Mouse (Mus musculus): Measurements from ENCODE around the gene Nfib. TPM values are rescaled to one million over a fixed set of nuclear protein-coding genes. Genes with fewer than 3 reads are reported as not detected.
A peak's percentile ranks its signal among the peaks of the same experiment; 100 is the strongest.

The Nfib gene
- polyA plus RNA-seq, 1 experiment from 2014 or later: 52.1 TPM

DNA sequence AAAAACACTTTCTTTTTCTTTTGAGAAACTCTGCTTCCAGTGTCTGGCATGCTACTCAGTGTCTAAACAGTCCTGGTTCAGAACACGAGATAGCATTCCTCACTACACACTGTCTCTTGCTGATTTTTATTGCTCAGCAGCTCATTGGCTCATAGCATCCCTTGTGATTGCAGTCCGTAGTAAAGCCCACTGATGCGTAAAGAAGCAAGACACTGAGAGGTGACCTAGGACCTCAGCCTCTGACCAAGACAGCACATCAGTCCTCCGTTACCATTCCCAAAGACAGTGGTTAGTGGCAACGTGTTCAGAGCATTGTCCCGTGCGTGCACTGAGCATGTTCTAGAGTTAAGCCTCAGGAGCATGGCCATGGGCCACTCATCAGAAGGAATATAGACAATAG is 44.3 kb downstream of the Nfib start:
- TF ChIP-seq CTCF (IDR thresholded peaks at IDR 0.05): no peak
- TF ChIP-seq EP300 (IDR thresholded peaks at IDR 0.05): no peak
- ATAC-seq (no peak), DNase-seq (ENCODE audit: low spot score) (no peak)
- WGBS: 92% methylated on average over 7 of the region's 7 CpGs
- no peak overlapping the region for H3K27ac ChIP-seq (ENCODE audit: low read length)
- H3K9ac ChIP-seq (replicated peaks; ENCODE audit: low read depth): no peak overlapping the region
- no peak overlapping the region for H3K4me2 ChIP-seq (replicated peaks; ENCODE audit: low read depth, low read length)
- H3K27me3 ChIP-seq (replicated peaks; ENCODE audit: insufficient read depth, low read length): no peaks in the 10 kb centered on the region
- H3K36me3 ChIP-seq (ENCODE audit: insufficient read depth, low read length): no peaks in the 10 kb centered on the region
- no peak overlapping the region for H3K4me3 ChIP-seq (ENCODE audit: low read depth, low read length)
- no peaks in the 10 kb centered on the region for H3K9me3 ChIP-seq (ENCODE audit: low read length)
- H3K4me1 ChIP-seq (ENCODE audit: insufficient read depth, low read depth, low read length): no peaks in the 10 kb centered on the region

DNA sequence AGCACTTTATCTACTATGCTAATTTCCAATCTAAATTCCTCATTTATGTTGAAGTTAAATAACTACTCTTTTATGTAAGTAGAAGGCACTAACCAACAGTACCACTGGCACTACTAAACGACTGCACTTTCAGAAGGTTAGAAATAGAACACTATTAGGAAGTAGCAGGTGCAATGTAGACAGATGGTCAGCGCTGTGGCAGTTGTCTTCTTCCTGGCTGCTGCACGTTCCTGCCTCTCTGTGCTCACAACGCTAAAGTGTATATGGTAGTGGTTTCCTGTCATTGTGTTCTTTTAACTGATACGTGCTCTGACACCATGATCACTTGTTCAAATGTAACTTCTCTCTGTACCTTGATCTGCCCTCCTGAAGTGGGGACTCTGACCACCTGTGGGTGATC is 59.9 kb downstream of the Nfib start:
- H3K4me3 ChIP-seq (ENCODE audit: low read depth, low read length): no peak overlapping the region
- H3K4me2 ChIP-seq (replicated peaks; ENCODE audit: low read depth, low read length): no peak overlapping the region
- no peaks in the 10 kb centered on the region for H3K36me3 ChIP-seq (ENCODE audit: insufficient read depth, low read length)
- no peaks in the 10 kb centered on the region for H3K9me3 ChIP-seq (ENCODE audit: low read length)
- H3K27ac ChIP-seq (ENCODE audit: low read length): no peak overlapping the region
- DNase-seq (ENCODE audit: low spot score) (no peak), ATAC-seq (no peak)
- no peaks in the 10 kb centered on the region for H3K4me1 ChIP-seq (ENCODE audit: insufficient read depth, low read depth, low read length)
- H3K9ac ChIP-seq (replicated peaks; ENCODE audit: low read depth): no peak overlapping the region
- H3K27me3 ChIP-seq (replicated peaks; ENCODE audit: insufficient read depth, low read length): no peaks in the 10 kb centered on the region
- TF ChIP-seq CTCF (IDR thresholded peaks at IDR 0.05) (no peak), EP300 (IDR thresholded peaks at IDR 0.05) (no peak)
- 62% methylated on average over 5 of the region's 5 CpGs for WGBS

DNA sequence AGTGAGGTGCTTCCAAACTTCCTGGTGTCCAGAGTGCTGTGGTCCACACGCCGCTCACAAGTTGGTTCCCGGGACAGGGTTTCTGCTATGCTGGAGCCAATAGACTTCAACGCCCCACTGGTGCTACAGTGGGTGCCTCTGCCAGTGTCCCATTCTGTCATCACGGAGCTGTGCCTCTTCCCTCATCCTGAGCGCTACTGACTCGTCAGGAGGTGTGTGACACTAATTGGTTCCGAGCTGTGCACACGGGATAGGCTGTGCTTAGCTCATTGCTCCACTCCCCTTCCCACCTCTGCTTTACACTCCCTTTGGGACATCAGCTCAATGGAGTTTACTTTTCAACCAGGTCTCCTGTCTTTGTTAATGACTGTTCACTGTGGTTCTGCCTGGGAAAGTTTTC is 60.8 kb downstream of the Nfib start:
- Histone ChIP-seq H3K36me3 (ENCODE audit: insufficient read depth, low read length) (no peaks in the 10 kb centered on the region), H3K4me2 (replicated peaks; ENCODE audit: low read depth, low read length) (no peak overlapping the region), H3K4me1 (ENCODE audit: insufficient read depth, low read depth, low read length) (no peaks in the 10 kb centered on the region), H3K27me3 (replicated peaks; ENCODE audit: insufficient read depth, low read length) (no peaks in the 10 kb centered on the region), H3K4me3 (ENCODE audit: low read depth, low read length) (no peak overlapping the region), H3K9ac (replicated peaks; ENCODE audit: low read depth) (no peak overlapping the region), H3K27ac (ENCODE audit: low read length) (no peak overlapping the region), H3K9me3 (ENCODE audit: low read length) (no peaks in the 10 kb centered on the region)
- no peak for TF ChIP-seq EP300 (IDR thresholded peaks at IDR 0.05)
- TF ChIP-seq CTCF (IDR thresholded peaks at IDR 0.05): no peak
- DNase-seq (ENCODE audit: low spot score) (no peak), ATAC-seq (no peak)
- 88% methylated on average over 9 of the region's 9 CpGs for WGBS

DNA sequence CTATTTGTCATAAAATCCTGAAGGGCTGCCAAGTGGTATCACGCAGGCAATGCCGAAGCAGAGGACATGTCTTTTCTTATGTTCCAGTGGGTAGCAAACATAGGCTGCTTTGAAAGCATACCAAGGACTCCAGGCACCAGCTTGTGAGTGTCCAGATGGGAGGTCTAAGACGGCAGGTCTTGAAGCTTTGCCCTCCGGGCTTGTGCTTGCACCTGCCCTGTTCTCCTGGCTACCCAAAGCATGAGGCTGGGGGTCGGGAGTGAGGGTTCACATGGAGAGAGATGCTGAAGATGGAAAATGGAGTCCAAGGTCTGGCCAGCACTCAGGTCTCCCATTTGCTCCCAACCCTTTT is 61.8 kb downstream of the Nfib start:
- 60% methylated on average over 5 of the region's 5 CpGs for WGBS
- Histone ChIP-seq H3K4me2 (replicated peaks; ENCODE audit: low read depth, low read length) (no peak overlapping the region), H3K27ac (ENCODE audit: low read length) (no peak overlapping the region), H3K4me3 (ENCODE audit: low read depth, low read length) (no peak overlapping the region), H3K4me1 (ENCODE audit: insufficient read depth, low read depth, low read length) (no peaks in the 10 kb centered on the region), H3K27me3 (replicated peaks; ENCODE audit: insufficient read depth, low read length) (no peaks in the 10 kb centered on the region), H3K36me3 (ENCODE audit: insufficient read depth, low read length) (no peaks in the 10 kb centered on the region), H3K9ac (replicated peaks; ENCODE audit: low read depth) (no peak overlapping the region), H3K9me3 (ENCODE audit: low read length) (no peaks in the 10 kb centered on the region)
- TF ChIP-seq EP300 (IDR thresholded peaks at IDR 0.05) (no peak), CTCF (IDR thresholded peaks at IDR 0.05) (no peak)
- DNase-seq (ENCODE audit: low spot score): no peak
- no peak for ATAC-seq

DNA sequence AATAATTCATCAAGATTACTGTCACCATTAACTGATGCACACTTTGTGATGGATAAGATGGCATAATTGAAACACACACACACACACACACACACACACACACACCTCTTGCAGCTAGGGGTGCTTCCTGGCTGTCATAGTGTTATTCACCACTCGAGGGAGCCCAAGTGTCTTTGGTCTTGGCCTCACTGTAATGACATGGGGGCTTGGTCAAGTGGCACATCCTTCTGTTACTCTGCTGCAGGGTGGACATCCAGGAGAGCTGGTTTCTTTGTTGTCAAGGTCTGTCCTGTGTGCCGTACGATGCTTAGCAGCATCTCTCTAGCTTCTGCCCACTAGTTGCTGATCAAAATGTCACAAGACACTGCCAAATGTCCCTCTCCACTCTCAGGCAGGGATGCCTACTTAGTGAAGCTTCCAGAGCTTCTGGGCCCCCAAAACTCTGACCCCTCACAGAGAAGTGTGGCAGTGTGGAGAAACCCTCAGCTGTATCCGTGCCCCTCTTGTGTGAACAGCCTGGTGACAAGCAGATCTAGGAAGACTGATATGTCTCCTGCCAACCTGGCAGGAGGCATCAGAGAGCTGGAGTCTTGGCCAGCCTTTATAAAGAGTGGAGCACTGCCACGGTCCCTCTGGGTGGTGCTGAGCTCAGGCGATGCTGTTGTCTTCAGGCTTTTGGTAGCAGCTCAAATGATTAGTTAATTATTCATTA is 62.4 kb downstream of the Nfib start:
- ATAC-seq: peak; percentile 43; the same call in 1 of the 2 replicates
- no peak overlapping the region for H3K4me2 ChIP-seq (replicated peaks; ENCODE audit: low read depth, low read length)

DNA sequence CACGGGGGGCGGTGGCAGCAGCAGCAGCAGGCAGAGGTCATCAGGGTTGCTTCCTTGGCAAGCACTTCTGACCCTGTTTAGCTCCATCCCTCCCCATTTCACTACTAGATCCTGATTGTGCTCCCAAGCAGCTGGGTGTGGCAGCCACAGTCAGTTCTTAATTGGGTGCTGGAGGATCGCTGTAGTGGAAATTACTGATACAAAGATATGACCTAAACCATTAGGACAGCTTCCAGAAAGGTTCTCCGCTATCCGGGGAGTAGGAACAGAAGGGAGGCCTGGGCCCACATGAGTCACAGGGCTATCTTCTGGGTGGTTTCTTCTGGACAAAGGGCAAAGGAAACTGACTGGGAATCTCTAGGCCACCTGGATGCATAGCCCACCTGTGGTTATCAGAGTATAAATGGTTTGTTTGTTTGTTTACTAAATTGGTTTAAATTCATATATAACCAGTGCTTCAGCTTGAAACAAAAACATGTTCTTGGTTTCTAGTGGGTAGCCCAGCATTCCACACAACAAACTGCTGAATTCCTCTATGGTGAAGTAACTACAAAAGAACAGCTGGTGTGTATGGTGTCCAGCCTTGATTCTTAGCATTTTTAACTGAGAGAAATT is 64.4 kb downstream of the Nfib start:
- Histone ChIP-seq H3K4me3 (ENCODE audit: low read depth, low read length) (no peak overlapping the region), H3K27ac (ENCODE audit: low read length) (no peak overlapping the region), H3K9ac (replicated peaks; ENCODE audit: low read depth) (no peak overlapping the region), H3K4me1 (ENCODE audit: insufficient read depth, low read depth, low read length) (no peaks in the 10 kb centered on the region), H3K27me3 (replicated peaks; ENCODE audit: insufficient read depth, low read length) (no peaks in the 10 kb centered on the region), H3K9me3 (ENCODE audit: low read length) (no peaks in the 10 kb centered on the region), H3K4me2 (replicated peaks; ENCODE audit: low read depth, low read length) (no peak overlapping the region), H3K36me3 (ENCODE audit: insufficient read depth, low read length) (no peaks in the 10 kb centered on the region)
- TF ChIP-seq EP300 (IDR thresholded peaks at IDR 0.05) (no peak), CTCF (IDR thresholded peaks at IDR 0.05) (no peak)
- WGBS: 72% methylated on average over 5 of the region's 5 CpGs
- 0 out of 2 replicates have a peak, but pooled peaks have one; percentile 25 for ATAC-seq
- DNase-seq (ENCODE audit: low spot score): no peak

More for the DNA sequence above, 62.4 kb downstream of the Nfib start:
- H3K9me3 ChIP-seq (ENCODE audit: low read length): no peaks in the 10 kb centered on the region
- H3K4me1 ChIP-seq (ENCODE audit: insufficient read depth, low read depth, low read length): no peaks in the 10 kb centered on the region
- no peaks in the 10 kb centered on the region for H3K27me3 ChIP-seq (replicated peaks; ENCODE audit: insufficient read depth, low read length)
- no peaks in the 10 kb centered on the region for H3K36me3 ChIP-seq (ENCODE audit: insufficient read depth, low read length)
- WGBS: 48% methylated on average over 6 of the region's 6 CpGs
- no peak overlapping the region for H3K9ac ChIP-seq (replicated peaks; ENCODE audit: low read depth)
- H3K4me3 ChIP-seq (ENCODE audit: low read depth, low read length): no peak overlapping the region
- DNase-seq (ENCODE audit: low spot score): peak; percentile 46
- no peak for TF ChIP-seq EP300 (IDR thresholded peaks at IDR 0.05)
- TF ChIP-seq CTCF (IDR thresholded peaks at IDR 0.05): peak; percentile 81
- H3K27ac ChIP-seq (ENCODE audit: low read length): no peak overlapping the region

Data from lung, postnatal 0 days (tissue).